Mouse (Mus musculus): ENCODE data around the gene Krtcap2.

DNA sequence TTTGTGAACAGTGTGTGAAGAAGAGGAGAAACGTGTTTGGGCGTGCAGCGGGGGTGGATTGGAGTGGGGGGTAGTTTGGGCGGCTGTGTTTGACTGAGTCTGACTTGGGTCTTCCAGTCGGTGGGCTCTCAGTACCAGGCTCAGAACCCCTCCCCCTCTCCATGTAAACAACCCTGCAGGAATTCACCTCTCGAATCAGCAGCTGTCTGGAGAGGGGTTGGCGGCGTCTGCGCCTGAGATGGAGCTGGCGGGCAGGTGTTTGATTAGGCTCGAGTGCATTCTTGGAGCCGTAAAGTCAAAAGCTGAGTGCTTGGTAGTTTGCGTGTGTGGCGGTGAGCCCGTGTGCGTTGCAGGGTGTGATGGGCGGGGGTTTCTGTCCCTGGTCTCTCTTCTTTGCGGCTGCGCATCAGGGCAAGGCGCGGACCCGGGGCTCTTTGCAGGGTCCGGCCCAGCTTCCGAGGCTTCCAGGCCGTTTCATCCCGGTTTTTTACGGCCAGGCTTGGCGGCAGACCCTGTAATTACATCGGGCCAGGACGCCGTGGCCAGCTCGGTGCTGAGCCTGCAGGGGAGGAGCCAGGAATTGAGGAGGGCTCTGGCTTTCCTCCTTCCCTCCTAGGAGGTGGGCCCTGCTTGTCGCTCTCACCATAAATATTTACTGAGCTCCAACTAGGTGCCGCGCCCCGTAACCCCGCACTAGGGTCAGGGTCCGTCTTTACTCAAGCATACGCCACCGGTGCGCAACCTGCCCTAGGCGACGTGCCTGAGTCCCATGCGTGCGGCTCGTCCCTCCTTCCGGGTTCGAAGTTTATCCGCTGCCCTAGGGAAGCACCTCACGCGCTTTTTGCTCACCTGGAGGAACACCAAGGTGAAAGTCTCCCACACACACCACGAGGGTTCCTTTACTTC is 35.1 kb downstream of the Krtcap2 start, which contains the start of gene Efna1:
- TF ChIP-seq JUND (conservative IDR thresholded peaks at IDR 0.05; ENCODE audit: low read depth, low read length) (no peak), CTCF (conservative IDR thresholded peaks at IDR 0.05 in 1 of 2, IDR thresholded peaks at IDR 0.05 in 1 of 2; ENCODE audit: low read depth in 2 of 2, low read length in 2 of 2) (no peak), POLR2A (IDR thresholded peaks at IDR 0.05; ENCODE audit: low read depth, low read length) (no peak), NELFE (IDR thresholded peaks at IDR 0.05; ENCODE audit: low read depth, low read length) (no peak), RCOR1 (conservative IDR thresholded peaks at IDR 0.05; ENCODE audit: low read depth, low read length) (no peak), CHD2 (IDR thresholded peaks at IDR 0.05; ENCODE audit: low read length) (no peak)

Data from CH12.LX (cell line).